Mouse (Mus musculus): ENCODE results near the gene Tectb. TPM values are rescaled to one million over a fixed set of nuclear protein-coding genes. Genes with fewer than 3 reads are reported as not detected.
A peak's percentile ranks its signal among the peaks of the same experiment; 100 is the strongest.

Gene Tectb
- total RNA-seq, 2 experiments from 2014 or later: not detected

GRCm38 (mm10) chr19:55206482-55207138 lies 26.1 kb downstream of the Tectb start:
- ATAC-seq (replicated peaks; ENCODE audit: low FRiP score, poor library complexity, severe bottlenecking): peak; percentile 71; the same call in 1 of the 2 replicates

GRCm38 (mm10) chr19:55207205-55207604 lies 26.7 kb downstream of the Tectb start:
- no peak for ATAC-seq (replicated peaks; ENCODE audit: low FRiP score, poor library complexity, severe bottlenecking)

- no peak for ATAC-seq (replicated peaks; ENCODE audit: low FRiP score, poor library complexity, severe bottlenecking)
Observed at GRCm38 (mm10) chr19:55207746-55208538, 27.4 kb downstream of the Tectb start.

- no peak for ATAC-seq (replicated peaks; ENCODE audit: low FRiP score, poor library complexity, severe bottlenecking)
Observed at GRCm38 (mm10) chr19:55208654-55209053, 28.1 kb downstream of the Tectb start.

GRCm38 (mm10) chr19:55209084-55209483 lies 28.6 kb downstream of the Tectb start:
- ATAC-seq (replicated peaks; ENCODE audit: low FRiP score, poor library complexity, severe bottlenecking): no peak

GRCm38 (mm10) chr19:55211698-55212097 lies 31.2 kb downstream of the Tectb start:
- ATAC-seq (replicated peaks; ENCODE audit: low FRiP score, poor library complexity, severe bottlenecking): no peak

GRCm38 (mm10) chr19:55213617-55214340 lies 33.2 kb downstream of the Tectb start:
- no peak for ATAC-seq (replicated peaks; ENCODE audit: low FRiP score, poor library complexity, severe bottlenecking)

GRCm38 (mm10) chr19:55216876-55217275 lies 36.3 kb downstream of the Tectb start:
- no peak for ATAC-seq (replicated peaks; ENCODE audit: low FRiP score, poor library complexity, severe bottlenecking)

- no peak for ATAC-seq (replicated peaks; ENCODE audit: low FRiP score, poor library complexity, severe bottlenecking)
Observed at GRCm38 (mm10) chr19:55217365-55217764, 36.8 kb downstream of the Tectb start.

- ATAC-seq (replicated peaks; ENCODE audit: low FRiP score, poor library complexity, severe bottlenecking): peak; percentile 84
Observed at GRCm38 (mm10) chr19:55218192-55218739, 37.7 kb downstream of the Tectb start.

- peak; percentile 85 for ATAC-seq (replicated peaks; ENCODE audit: low FRiP score, poor library complexity, severe bottlenecking)
Observed at GRCm38 (mm10) chr19:55218741-55219221, 38.2 kb downstream of the Tectb start.

- ATAC-seq (replicated peaks; ENCODE audit: low FRiP score, poor library complexity, severe bottlenecking): peak; percentile 10; the same call in 1 of the 2 replicates
Observed at GRCm38 (mm10) chr19:55219359-55219758, 38.8 kb downstream of the Tectb start.

- ATAC-seq (replicated peaks; ENCODE audit: low FRiP score, poor library complexity, severe bottlenecking): no peak
Observed at GRCm38 (mm10) chr19:55221208-55221607, 40.7 kb downstream of the Tectb start.

GRCm38 (mm10) chr19:55222268-55222667 lies 41.7 kb downstream of the Tectb start:
- ATAC-seq (replicated peaks; ENCODE audit: low FRiP score, poor library complexity, severe bottlenecking): no peak

GRCm38 (mm10) chr19:55226621-55227020 lies 46.1 kb downstream of the Tectb start:
- no peak for ATAC-seq (replicated peaks; ENCODE audit: low FRiP score, poor library complexity, severe bottlenecking)

GRCm38 (mm10) chr19:55227135-55227534 lies 46.6 kb downstream of the Tectb start:
- ATAC-seq (replicated peaks; ENCODE audit: low FRiP score, poor library complexity, severe bottlenecking): no peak

GRCm38 (mm10) chr19:55231081-55231480 lies 50.5 kb downstream of the Tectb start:
- ATAC-seq (replicated peaks; ENCODE audit: low FRiP score, poor library complexity, severe bottlenecking): no peak

GRCm38 (mm10) chr19:55232136-55232535 lies 51.6 kb downstream of the Tectb start:
- no peak for ATAC-seq (replicated peaks; ENCODE audit: low FRiP score, poor library complexity, severe bottlenecking)

- ATAC-seq (replicated peaks; ENCODE audit: low FRiP score, poor library complexity, severe bottlenecking): no peak
Observed at GRCm38 (mm10) chr19:55236026-55236425, 55.5 kb downstream of the Tectb start.

GRCm38 (mm10) chr19:55236564-55236963 lies 56.0 kb downstream of the Tectb start:
- no peak for ATAC-seq (replicated peaks; ENCODE audit: low FRiP score, poor library complexity, severe bottlenecking)
